Mouse (Mus musculus) testis, adult 2 months (tissue): ENCODE results near the gene Dnal4.

Experiments used
- CTCF ChIP-seq: fragments of 200-500 bp; IDR thresholded peaks from 2 replicates; pipeline ENCODE4 v1.5.1; 2012; ENCODE audit warnings: low read depth, mild to moderate bottlenecking, inconsistent platforms, low read length, moderate library complexity; ENCODE audit not compliant: control insufficient read depth, insufficient read depth, insufficient replicate concordance
- POLR2A ChIP-seq: fragments of 200-500 bp; IDR thresholded peaks from 2 replicates; pipeline ENCODE4 v1.6.1; 2012; ENCODE audit warnings: low read depth, mild to moderate bottlenecking, inconsistent platforms, low read length, moderate library complexity; ENCODE audit not compliant: control insufficient read depth

- TF ChIP-seq CTCF (no peak), POLR2A (no peak)
Observed at GRCm38 (mm10) chr15:79823588-79824280, 46.1 kb upstream of the Dnal4 start.
